Mouse (Mus musculus): ENCODE measurements around the gene Thbs1.

Thbs1 gene

DNA sequence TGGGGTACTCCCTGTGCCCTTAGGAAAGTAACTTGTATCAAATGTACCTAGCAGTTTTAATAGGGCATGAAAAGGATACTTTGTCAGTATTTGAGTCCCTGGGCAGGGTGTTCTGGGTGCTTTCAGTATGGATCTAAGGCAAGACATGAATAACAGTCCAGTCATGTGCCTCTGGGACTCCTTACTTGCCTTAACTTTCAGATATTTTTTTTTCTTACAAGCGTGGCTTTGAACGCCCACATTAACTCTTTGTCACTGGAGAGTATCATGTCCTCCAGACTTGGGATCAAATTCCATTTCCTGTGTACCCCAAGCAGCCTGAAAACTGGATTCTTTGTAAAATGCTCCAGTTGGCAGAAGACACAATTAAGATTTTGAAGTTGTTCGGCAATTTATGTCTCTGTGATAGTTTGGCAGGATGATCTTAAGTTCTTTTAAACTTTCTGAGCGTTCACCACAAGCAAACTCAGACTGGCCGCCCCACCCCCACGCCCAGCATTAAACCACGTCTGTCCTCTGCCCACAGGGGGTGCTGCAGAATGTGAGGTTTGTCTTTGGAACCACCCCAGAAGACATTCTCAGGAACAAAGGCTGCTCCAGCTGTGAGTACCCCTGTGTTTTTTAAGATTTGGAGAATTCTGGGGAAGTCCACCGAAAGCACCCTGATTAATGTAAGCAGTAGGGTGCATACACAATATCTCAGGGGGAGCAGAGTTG, 2.3 kb downstream of the Thbs1 start:
- DNase-seq (ENCODE audit: low read depth, low spot score) = no peak

DNA sequence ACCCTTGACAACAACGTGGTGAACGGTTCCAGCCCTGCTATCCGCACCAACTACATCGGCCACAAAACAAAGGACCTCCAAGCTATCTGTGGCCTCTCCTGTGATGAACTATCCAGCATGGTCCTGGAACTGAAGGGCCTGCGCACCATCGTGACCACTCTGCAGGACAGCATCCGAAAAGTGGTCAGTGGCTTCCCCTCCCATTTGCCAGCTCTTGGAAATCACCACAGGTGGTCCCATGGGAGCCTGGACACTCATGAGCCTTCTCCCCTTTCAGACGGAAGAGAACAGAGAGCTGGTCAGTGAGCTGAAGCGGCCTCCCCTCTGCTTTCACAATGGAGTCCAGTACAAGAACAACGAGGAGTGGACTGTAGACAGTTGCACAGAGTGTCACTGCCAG, 3.0 kb downstream of the Thbs1 start:
- DNase-seq (ENCODE audit: low read depth, low spot score) = no peak

DNA sequence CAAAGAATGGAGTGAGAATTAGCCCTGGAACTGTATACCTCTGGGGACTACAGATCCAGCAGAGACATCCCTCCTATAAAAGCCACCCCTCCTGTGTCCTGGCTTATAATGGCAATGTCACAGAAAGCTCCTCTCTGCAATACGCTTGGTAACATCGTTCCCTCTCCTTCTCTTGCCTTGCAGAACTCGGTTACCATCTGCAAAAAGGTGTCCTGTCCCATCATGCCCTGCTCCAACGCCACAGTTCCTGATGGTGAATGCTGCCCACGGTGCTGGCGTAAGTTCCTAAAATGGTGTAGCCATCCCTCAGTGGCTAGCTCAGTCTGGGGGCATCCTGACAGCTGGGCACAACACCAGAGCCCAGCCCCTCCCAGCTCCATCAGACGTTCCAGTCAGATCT, 4.0 kb downstream of the Thbs1 start:
- no peak for DNase-seq (ENCODE audit: low read depth, low spot score)

DNA sequence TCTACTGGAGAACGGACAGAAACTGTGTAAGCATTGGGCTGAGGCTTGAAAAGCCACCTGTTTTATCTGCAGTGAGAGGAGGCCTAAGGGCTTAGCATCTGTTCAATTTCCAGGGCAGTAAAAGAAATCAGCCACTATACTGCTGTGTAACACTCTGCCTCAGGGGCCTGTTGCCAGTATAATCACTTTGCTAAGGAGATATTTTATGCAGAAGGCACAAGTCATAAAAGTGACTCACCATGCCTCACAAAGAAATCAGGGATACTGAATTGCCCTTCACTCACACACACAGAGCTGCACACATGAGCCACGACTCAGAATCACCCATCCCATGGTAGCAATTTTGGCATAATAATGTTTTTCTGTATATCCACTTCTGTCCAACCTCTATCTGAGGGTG, 4.5 kb downstream of the Thbs1 start:
- no peak for DNase-seq (ENCODE audit: low read depth, low spot score)

DNA sequence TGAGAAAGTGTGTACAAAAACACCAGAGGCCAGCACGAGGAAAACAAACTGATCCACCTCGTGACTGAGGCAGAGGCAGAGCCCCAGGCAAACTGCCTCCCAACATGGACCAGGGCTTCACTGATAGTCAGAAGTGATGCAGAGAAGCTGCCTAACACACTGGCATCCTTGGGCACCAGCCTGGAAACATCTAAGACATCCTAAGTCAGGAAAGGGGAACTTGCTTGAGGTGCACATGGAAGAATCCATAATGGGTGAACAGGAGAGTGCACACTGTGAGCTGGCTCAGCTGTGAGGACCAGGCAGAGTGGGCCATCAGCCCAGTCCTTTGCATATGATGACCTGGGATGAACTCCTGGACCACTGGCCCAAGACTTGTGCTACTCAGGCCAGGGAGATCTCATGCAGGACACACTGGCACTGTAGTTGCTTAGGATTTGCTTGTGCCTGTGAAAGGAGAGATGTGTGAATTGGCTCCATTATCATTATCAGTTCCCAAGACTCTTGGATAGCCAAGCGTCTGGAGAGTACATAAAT, 5.1 kb downstream of the Thbs1 start:
- no peak for DNase-seq (ENCODE audit: low read depth, low spot score)

DNA sequence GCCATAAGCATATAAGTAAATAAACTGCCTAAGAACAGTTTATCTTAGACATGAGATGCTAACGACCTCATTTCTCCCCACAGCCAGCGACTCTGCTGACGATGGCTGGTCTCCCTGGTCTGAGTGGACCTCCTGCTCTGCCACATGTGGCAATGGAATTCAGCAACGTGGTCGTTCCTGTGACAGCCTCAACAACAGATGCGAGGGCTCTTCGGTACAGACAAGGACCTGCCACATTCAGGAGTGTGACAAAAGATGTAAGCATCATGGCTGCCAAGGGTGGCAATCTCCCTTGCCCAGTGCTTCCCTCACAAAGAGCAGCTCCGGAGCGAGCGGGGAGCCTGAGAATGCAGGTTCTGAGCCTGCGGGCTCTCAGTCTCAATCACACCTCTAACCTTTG, 5.7 kb downstream of the Thbs1 start:
- DNase-seq (ENCODE audit: low read depth, low spot score) = no peak

DNA sequence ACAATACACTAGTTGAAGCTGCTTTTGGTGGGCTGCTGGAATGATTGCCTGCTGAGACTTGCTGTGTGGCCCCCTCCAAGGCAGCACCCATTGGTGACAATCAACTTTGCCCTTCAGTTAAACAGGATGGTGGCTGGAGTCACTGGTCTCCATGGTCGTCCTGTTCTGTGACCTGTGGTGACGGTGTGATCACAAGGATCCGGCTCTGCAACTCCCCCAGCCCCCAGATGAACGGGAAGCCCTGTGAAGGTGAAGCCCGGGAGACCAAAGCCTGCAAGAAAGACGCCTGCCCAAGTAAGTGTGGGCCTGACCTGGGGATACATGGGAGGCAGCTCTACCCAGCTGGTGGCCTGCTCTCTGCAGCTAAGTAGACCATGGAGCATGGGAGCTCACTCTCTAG, 6.4 kb downstream of the Thbs1 start:
- DNase-seq (ENCODE audit: low read depth, low spot score) = no peak

DNA sequence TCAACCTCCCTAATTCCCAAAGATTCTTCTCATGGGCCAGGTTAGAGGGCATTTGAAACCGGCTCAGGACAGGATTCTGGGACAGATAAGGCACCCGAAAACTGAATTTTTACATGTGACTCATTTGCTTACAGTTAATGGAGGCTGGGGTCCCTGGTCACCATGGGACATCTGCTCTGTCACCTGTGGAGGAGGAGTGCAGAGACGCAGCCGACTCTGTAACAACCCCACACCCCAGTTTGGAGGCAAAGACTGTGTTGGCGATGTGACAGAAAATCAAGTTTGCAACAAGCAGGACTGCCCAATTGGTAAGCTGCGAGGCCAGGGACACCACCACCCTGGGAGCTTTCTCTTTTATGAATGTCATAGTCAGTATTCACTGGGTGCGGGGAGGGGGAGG, 6.8 kb downstream of the Thbs1 start:
- no peak for DNase-seq (ENCODE audit: low read depth, low spot score)

DNA sequence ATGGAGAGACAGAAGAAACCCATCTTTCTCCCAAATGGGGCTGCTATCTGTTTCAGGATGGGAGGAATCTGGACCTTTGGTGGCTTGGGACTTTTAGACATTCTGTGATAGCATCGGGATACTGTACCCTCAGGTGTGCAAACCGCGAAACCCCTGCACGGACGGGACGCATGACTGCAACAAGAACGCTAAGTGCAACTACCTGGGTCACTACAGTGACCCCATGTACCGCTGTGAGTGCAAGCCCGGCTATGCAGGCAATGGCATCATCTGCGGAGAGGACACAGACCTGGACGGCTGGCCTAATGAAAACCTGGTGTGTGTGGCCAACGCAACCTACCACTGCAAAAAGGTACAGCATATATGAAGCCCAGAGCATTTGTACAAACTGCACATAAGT, 8.0 kb downstream of the Thbs1 start:
- no peak for DNase-seq (ENCODE audit: low read depth, low spot score)

DNA sequence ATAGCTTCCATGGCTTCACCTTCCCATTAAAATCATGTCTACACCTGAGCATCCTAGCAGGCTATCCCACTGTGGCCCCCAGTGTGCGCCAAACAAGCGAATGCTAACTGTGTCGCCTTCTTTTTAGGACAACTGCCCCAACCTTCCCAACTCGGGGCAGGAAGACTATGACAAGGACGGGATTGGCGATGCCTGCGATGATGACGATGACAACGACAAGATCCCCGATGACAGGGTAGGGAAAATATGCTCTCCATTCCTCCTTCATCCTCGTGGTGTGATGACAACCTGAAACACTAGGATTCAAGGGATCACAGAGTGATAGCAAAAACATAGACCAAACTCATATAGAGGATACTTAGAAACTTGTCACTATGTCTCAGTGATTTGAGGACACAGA, 8.4 kb downstream of the Thbs1 start:
- DNase-seq (ENCODE audit: low read depth, low spot score) = no peak

DNA sequence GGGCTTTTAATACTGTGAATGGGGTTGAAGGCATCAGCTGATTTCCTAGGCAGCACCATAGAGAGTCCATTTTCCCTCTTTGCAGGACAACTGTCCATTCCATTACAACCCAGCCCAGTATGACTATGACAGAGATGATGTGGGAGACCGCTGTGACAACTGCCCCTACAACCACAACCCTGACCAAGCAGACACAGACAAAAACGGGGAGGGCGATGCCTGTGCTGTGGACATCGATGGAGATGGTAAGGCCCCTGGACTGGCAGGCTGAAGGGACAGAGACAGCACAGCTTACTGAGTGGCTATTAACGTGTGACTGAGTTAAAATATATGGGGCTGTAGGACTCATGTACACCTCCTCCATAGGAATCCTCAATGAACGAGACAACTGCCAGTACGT, 9.1 kb downstream of the Thbs1 start:
- DNase-seq (ENCODE audit: low read depth, low spot score) = no peak

DNA sequence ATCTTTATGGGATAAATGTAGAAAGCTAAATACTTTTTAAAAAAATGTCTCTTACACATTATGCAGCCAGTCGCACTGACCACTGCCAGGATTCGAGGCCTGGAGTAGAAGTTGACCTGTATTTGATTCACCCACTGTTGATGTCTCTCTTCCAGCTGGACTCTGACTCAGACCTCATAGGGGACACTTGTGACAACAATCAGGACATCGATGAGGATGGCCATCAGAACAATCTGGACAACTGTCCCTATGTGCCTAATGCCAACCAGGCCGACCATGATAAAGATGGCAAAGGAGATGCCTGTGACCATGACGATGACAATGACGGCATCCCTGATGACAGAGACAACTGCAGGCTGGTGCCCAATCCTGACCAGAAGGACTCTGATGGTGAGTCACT, 10.6 kb downstream of the Thbs1 start:
- DNase-seq (ENCODE audit: low read depth, low spot score) = no peak

DNA sequence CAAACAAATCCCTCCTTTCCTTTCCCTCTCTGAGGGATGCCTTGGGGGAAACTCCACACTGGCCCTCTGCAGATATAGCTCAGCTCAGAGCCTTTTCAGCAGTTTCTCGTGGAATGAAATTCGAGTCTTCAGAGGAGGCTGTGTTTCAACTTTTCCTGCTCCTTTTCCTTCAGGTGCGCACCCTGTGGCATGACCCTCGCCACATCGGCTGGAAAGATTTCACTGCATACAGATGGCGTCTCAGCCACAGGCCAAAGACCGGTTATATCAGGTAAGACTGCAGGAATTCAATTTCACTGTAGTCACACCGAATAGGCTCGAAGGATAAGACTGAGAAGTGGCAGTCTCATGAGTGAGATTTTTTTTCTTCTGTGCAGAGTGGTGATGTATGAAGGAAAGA, 12.1 kb downstream of the Thbs1 start:
- DNase-seq (ENCODE audit: low read depth, low spot score) = no peak

DNA sequence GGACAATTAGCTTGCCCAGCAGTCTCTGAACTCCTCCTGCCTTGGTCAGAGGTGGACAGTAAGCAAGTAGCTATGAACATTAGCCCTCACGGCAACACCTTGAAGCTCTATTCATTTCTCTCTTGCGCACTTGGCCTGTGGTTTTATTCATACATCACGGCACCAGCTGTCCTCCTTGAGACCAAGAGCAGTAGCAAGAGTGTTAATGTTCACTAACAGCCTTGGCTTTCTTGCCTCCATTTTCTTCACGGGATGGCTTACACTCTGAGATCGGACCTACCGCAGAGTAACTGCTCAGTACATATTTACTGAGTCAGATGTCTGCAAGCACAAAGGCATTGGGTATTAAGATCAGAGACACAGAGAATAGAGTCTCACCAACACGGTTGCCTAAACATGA, 12.8 kb downstream of the Thbs1 start:
- DNase-seq (ENCODE audit: low read depth, low spot score) = no peak

DNA sequence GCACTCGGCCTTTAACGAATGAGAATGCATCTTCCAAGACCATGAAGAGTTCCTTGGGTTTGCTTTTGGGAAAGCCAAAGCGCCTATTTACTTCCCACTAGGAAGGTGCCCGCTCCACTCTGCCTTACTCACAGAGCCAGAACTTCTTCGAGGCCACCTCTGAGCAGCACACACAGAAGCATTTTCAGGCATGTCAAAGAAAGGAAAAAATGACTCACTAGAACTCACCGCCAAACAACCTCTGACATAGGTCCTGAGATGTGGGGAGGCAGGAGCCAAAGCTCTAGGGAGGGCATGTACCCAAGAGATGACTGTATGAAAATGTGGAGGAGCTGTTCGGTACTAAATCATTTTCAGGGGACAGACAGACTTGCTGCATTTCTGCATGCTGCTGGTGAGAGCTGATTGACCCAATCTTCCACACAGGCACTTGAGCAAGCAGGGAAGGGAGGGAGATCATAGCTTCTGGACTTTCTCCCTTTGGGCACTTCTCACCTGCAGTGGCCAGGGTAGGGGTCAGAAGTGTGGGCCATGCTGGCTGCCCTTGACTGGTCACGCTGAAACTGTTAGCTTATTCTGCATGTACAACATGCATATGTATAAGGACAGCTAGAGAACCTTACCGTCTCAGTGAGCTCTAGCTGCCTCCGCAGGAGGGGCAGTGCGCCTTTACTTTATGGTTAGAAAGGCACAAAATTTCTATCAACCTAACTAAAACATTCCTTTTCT, 13.7 kb downstream of the Thbs1 start:
- DNase-seq (ENCODE audit: low read depth, low spot score) = no peak

DNA sequence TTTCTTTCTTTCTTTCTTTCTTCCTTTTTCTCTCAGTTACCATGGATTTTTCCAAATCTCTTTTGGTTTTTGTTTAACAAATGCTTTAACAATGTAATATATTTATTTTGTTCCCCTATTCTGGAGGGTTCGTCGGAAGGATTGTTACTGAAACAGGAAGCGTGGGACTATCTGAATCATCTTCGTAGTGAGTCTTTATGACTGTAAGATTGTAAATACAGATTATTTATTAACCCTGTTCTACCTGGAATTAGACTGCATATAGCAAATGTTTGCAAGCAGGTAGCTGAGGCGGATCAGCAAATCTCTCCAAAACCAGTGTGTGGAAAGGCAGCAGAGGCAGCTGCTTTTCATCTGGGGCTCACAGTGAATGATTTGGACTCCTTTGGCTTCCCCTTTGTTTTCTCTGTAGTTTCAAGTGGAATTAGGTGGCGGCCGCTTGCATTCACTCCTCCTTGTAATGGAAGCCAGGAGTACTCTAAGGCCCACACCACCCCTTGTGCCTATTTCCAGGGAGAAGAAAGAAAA, 14.3 kb downstream of the Thbs1 start:
- no peak for DNase-seq (ENCODE audit: low read depth, low spot score)

DNA sequence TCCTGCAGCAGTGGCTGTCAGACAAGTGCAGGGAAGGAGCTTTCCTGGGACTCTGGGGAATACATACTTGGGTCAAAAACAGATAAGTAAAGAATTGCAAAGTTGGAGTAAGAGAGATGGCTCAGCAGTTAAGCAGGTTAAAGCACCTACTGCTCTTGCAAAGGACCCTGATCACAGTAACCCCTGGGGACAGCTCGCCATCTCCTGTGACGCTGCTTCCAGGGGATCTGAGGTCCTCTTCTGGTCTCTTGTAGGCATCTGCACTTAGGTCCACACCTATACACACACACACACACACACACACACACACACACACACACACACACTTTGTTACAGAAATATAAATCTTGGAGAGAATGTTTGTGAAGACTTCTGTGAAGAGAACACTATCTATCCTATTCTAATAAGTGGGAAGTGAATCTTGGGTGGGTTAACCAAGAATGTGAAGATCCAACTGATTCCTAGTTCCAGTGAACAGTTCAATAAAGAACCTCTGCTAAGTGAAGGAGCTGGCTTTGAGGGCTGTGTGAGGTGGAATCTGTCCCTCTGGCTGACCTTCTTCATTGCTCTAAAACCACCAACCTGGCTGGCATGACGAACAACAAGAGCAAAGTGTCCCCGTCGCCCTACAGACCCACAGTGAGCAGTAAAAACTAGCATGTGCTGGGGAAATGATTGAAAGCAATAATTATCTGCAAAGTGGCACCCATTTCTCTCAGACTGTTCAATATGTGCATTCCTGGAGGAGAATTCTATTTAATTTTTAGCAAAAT, 16.0 kb downstream of the Thbs1 start:
- DNase-seq (ENCODE audit: low read depth, low spot score) = no peak

DNA sequence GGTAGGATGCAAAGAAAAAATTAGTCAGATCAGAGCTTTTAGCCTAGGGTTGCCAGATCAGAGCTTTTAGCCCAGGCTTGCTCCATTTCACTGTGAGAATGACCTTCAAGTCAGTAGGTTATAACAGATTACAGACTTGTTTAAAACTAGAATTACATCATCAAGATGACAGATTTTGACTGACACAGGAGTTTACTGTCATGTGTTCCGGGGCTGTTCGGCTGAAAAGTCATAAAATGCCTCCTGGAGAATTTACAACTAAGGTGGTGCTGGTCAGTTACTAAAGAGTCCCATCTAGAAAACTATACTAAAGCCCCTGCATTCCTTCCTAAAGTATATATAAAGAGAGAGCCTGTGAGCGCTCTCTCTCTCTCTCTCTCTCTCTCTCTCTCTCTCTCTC, 16.6 kb downstream of the Thbs1 start:
- DNase-seq (ENCODE audit: low read depth, low spot score) = no peak

DNA sequence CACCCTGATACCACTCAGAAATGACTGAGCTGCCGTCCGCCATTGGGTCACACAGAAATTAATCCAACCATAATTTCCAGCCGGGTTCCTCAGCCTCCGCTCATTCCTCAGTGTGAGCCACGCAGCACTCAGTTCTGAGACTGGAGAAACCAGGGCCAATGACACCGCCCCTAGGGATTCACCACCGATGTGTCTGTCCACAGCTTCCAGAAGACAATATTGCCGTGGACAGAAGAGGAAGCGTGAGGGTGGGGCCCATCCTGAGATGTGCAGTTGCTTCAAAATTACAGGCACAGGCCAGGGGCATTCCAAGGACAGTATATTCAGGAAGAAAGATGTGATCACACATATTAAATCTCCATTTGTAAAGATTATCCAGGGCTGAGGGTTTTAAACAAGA, 25.4 kb downstream of the Thbs1 start:
- DNase-seq (ENCODE audit: low read depth, low spot score) = no peak

DNA sequence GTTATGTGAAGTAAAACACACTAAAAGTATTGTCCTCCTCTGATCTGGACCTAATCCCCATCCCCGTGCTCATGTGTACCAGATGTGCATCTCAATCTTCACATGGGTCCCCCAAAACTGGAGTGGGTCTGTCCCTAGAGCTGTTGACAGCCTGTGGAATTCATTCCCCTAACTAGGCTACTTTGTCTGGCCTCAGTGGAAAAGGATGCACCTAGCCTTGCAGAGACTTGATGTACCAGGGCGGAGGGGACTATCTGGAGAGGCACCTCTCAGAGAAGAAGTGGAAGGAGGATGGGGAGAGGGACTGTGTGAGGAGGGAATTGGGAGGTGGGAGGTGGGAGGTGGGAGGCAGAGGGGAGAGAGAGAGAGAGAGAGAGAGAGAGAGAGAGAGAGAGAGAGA, 26.1 kb downstream of the Thbs1 start:
- DNase-seq (ENCODE audit: low read depth, low spot score) = no peak

DNA sequence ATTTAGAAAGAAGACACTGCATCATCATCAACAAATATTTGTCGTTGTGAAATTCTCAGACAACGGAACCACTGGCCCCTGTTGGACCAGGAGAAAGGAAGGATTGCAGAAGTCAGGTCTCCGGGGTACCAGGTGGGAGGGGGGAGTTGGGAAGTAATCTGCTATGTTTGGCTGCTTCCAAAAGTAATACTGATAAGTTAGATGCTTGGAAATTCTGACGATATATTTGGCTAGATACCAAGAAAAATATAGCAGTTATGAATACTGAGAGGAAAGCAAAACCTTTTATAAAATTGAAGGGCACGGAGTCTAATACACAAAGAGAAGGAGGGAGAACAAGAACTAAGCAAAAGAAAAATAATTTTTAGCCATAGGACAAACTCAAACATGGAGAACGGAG, 27.6 kb downstream of the Thbs1 start:
- no peak for DNase-seq (ENCODE audit: low read depth, low spot score)

DNA sequence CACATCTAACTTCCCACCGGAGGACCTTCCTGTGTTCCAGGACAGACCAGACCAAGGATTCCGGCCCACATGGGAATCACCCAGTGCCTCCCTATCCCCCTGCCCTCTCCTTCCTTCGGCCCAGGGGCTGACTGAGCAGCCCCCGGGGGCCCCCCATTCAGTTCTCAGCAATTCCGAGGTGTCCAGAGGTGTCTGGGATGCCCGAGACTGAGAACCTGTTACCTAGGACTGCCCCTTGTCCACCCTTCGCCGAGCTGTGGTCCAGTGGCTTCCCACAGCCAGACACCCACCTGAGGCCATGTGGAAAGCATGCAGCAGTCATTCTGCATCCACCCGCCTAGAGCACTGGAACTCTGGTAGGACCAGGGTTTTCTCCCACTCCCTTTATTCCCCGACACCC, 30.0 kb downstream of the Thbs1 start:
- no peak for DNase-seq (ENCODE audit: low read depth, low spot score)

All from skeletal muscle tissue, adult 2 months (tissue).